Mouse (Mus musculus) B cell, adult 2 months (primary cell): ENCODE data around the gene Asb14.
A peak's percentile ranks its signal among the peaks of the same experiment; 100 is the strongest.
"Not testable (repeated sequence)": the region's sequence is repeated elsewhere in the genome, so short reads cannot be mapped to it uniquely, and the experiment has no call there.

Source experiments
- DNase-seq, 2 experiments: peaks; one replicate each; pipeline ENCODE4 v3.0.0; 2022

The Asb14 gene

GRCm38 (mm10) chr14:26894392-26894791 lies at the start of gene Asb14:
Gene Asb14 (plus strand): TSS chr14:26894557.
- DNase-seq, result no peak

- DNase-seq, result peak; percentile 52 to 62
Observed at GRCm38 (mm10) chr14:26853053-26853452, 41.3 kb upstream of the Asb14 start.

- DNase-seq, result no peak
Observed at GRCm38 (mm10) chr14:26854066-26854465, 40.3 kb upstream of the Asb14 start.

- peak; percentile 43 to 48 for DNase-seq
Observed at GRCm38 (mm10) chr14:26858364-26858763, 36.0 kb upstream of the Asb14 start.

GRCm38 (mm10) chr14:26859024-26859423 lies 35.3 kb upstream of the Asb14 start:
- no peak for DNase-seq

GRCm38 (mm10) chr14:26867356-26867755 lies 27.0 kb upstream of the Asb14 start:
- peak; percentile 9 for DNase-seq

GRCm38 (mm10) chr14:26868299-26868698 lies 26.1 kb upstream of the Asb14 start:
- no peak for DNase-seq

GRCm38 (mm10) chr14:26878756-26879155 lies 15.6 kb upstream of the Asb14 start:
- no peak for DNase-seq

GRCm38 (mm10) chr14:26879976-26880375 lies 14.4 kb upstream of the Asb14 start:
- no peak for DNase-seq

GRCm38 (mm10) chr14:26881700-26882099 lies 12.7 kb upstream of the Asb14 start:
- DNase-seq, result no peak

GRCm38 (mm10) chr14:26887244-26887643 lies 7.1 kb upstream of the Asb14 start:
- no peak for DNase-seq

GRCm38 (mm10) chr14:26890777-26891176 lies 3.6 kb upstream of the Asb14 start:
- DNase-seq, result no peak

GRCm38 (mm10) chr14:26899490-26899889 lies 5.1 kb downstream of the Asb14 start:
- no peak for DNase-seq

GRCm38 (mm10) chr14:26900893-26901292 lies 6.5 kb downstream of the Asb14 start:
- DNase-seq, result no peak

- no peak for DNase-seq
Observed at GRCm38 (mm10) chr14:26907401-26907800, 13.0 kb downstream of the Asb14 start.

- not testable (repeated sequence) for DNase-seq
Observed at GRCm38 (mm10) chr14:26910461-26910860, 16.1 kb downstream of the Asb14 start.

- DNase-seq, result no peak
Observed at GRCm38 (mm10) chr14:26911201-26911600, 16.8 kb downstream of the Asb14 start.

GRCm38 (mm10) chr14:26911826-26912225 lies 17.5 kb downstream of the Asb14 start:
- no peak for DNase-seq

GRCm38 (mm10) chr14:26913681-26914268 lies 19.4 kb downstream of the Asb14 start:
- no peak for DNase-seq

- DNase-seq, result no peak
Observed at GRCm38 (mm10) chr14:26919310-26919709, 25.0 kb downstream of the Asb14 start.

GRCm38 (mm10) chr14:26923702-26924421 lies 29.5 kb downstream of the Asb14 start:
- DNase-seq, result no peak

GRCm38 (mm10) chr14:26934891-26935290 lies 40.5 kb downstream of the Asb14 start:
- DNase-seq, result no peak

GRCm38 (mm10) chr14:26935558-26935957 lies 41.2 kb downstream of the Asb14 start:
- DNase-seq, result no peak

GRCm38 (mm10) chr14:26956139-26956538 lies 61.8 kb downstream of the Asb14 start:
- DNase-seq, result not testable (repeated sequence)

- no peak for DNase-seq
Observed at GRCm38 (mm10) chr14:26960518-26960917, 66.2 kb downstream of the Asb14 start.
